Mouse (Mus musculus) layer of hippocampus, adult 2 months (tissue): Measurements from ENCODE around the gene Ccdc13. TPM values are rescaled to one million over a fixed set of nuclear protein-coding genes. Genes with fewer than 3 reads are reported as not detected.

Experiments used
- DNase-seq, 2 experiments: peaks; one replicate each; pipeline ENCODE4 v3.0.0; 2022; ENCODE audit warnings: low spot score in 2 of 2
- H3K27ac ChIP-seq: fragments of 200-600 bp; 2 replicates; pipeline ENCODE4 v1.8.1; 2022
- H3K4me3 ChIP-seq: fragments of 200-600 bp; 2 replicates; pipeline ENCODE4 v1.8.1; 2022; ENCODE audit warnings: mild to moderate bottlenecking
- CTCF ChIP-seq: fragments of 200-600 bp; conservative IDR thresholded peaks from 2 replicates; pipeline ENCODE4 v1.8.1; 2022; ENCODE audit warnings: antibody characterized with exemption, mild to moderate bottlenecking, moderate library complexity
- total RNA-seq, 2 experiments: library from RNA; stranded (reverse); gene quantifications; 2 replicates each; pipeline ENCODE4 v1.2.3; 2021

The Ccdc13 gene
- total RNA-seq, 2 experiments from 2014 or later = 7.8 to 10.0 TPM

GRCm38 (mm10) chr9:121759091-121760081 lies 79.9 kb downstream of the Ccdc13 start, which contains the start of gene Zfp651:
Gene Zfp651 (plus strand): TSS chr9:121759330.
- peak within 1 kb of the TSS; percentile 98 for H3K27ac ChIP-seq
- H3K4me3 ChIP-seq = peak within 1 kb of the TSS; percentile 82
- DNase-seq = peak; percentile 65 to 74
- 0 out of 2 replicates have a peak, but pooled peaks have one; percentile 14 for TF ChIP-seq CTCF

GRCm38 (mm10) chr9:121757835-121758814 lies 81.1 kb downstream of the Ccdc13 start:
- TF ChIP-seq CTCF = no peak
- Histone ChIP-seq H3K27ac (peak overlapping the region; percentile 97), H3K4me3 (peak overlapping the region; percentile 82)
- peak in 1 of 2 experiments; percentile 29 for DNase-seq

- no peak for TF ChIP-seq CTCF
- DNase-seq = peak in 1 of 2 experiments; percentile 42
- no peak overlapping the region for H3K4me3 ChIP-seq
- H3K27ac ChIP-seq = peak overlapping the region; percentile 97; the same call in 1 of the 2 replicates
Observed at GRCm38 (mm10) chr9:121757432-121757831, 81.8 kb downstream of the Ccdc13 start.

GRCm38 (mm10) chr9:121756785-121757184 lies 82.5 kb downstream of the Ccdc13 start:
- DNase-seq = no peak
- TF ChIP-seq CTCF = no peak
- Histone ChIP-seq H3K4me3 (no peak overlapping the region), H3K27ac (peak overlapping the region; percentile 97; the same call in 1 of the 2 replicates)

GRCm38 (mm10) chr9:121754624-121755023 lies 84.6 kb downstream of the Ccdc13 start:
- no peak for TF ChIP-seq CTCF
- DNase-seq = no peak
- Histone ChIP-seq H3K4me3 (no peak overlapping the region), H3K27ac (no peak overlapping the region)

GRCm38 (mm10) chr9:121752774-121753173 lies 86.5 kb downstream of the Ccdc13 start:
- no peak for DNase-seq
- peak overlapping the region; percentile 54; the same call in 1 of the 2 replicates for H3K27ac ChIP-seq
- TF ChIP-seq CTCF = no peak
- H3K4me3 ChIP-seq = no peak overlapping the region

Other genes starting within 250 kb of the Ccdc13 start
- gene Lyzl4, start 197.4 kb downstream of the Ccdc13 start, total RNA-seq = 1 to 10 TPM in 1 of 2 experiments, under 1 TPM in 1; 0.76 to 1.5 TPM
- gene Vipr1, start 196.7 kb downstream of the Ccdc13 start, total RNA-seq = 10 to 100 TPM; 18.7 to 21.2 TPM
- gene Sec22c, start 134.0 kb downstream of the Ccdc13 start, total RNA-seq = 10 to 100 TPM; 27.5 to 32.8 TPM
- 10 to 100 TPM; 71.8 to 78.8 TPM for gene Ss18l2, start 129.1 kb downstream of the Ccdc13 start, total RNA-seq
- 100 to 1,000 TPM; 104 to 127 TPM for gene Nktr, start 120.3 kb downstream of the Ccdc13 start, total RNA-seq
- 100 to 1,000 TPM; 101 to 102 TPM for gene Zfp651, start 80.1 kb downstream of the Ccdc13 start, total RNA-seq
- gene Klhl40, start 61.9 kb downstream of the Ccdc13 start, total RNA-seq = 1 to 10 TPM; 3.3 to 4.6 TPM
- 10 to 100 TPM; 15.6 to 19.9 TPM for gene Hhatl, start 47.0 kb downstream of the Ccdc13 start, total RNA-seq
- gene Higd1a, start 18.9 kb upstream of the Ccdc13 start, total RNA-seq = 10 to 100 TPM; 84.4 to 88.4 TPM
- gene Ackr2, start 58.9 kb upstream of the Ccdc13 start, total RNA-seq = 1 to 10 TPM; 1.7 to 2.3 TPM
- gene Cyp8b1, start 76.8 kb upstream of the Ccdc13 start, total RNA-seq = not detected
- 1 to 10 TPM; 6.7 to 9.1 TPM for gene Fam198a, start 111.5 kb upstream of the Ccdc13 start, total RNA-seq
- gene Pomgnt2, start 157.6 kb upstream of the Ccdc13 start, total RNA-seq = 10 to 100 TPM; 41.4 to 41.7 TPM